20 mouse cellular contexts compared by ENCODE assay signal in the genomic region with DNA sequence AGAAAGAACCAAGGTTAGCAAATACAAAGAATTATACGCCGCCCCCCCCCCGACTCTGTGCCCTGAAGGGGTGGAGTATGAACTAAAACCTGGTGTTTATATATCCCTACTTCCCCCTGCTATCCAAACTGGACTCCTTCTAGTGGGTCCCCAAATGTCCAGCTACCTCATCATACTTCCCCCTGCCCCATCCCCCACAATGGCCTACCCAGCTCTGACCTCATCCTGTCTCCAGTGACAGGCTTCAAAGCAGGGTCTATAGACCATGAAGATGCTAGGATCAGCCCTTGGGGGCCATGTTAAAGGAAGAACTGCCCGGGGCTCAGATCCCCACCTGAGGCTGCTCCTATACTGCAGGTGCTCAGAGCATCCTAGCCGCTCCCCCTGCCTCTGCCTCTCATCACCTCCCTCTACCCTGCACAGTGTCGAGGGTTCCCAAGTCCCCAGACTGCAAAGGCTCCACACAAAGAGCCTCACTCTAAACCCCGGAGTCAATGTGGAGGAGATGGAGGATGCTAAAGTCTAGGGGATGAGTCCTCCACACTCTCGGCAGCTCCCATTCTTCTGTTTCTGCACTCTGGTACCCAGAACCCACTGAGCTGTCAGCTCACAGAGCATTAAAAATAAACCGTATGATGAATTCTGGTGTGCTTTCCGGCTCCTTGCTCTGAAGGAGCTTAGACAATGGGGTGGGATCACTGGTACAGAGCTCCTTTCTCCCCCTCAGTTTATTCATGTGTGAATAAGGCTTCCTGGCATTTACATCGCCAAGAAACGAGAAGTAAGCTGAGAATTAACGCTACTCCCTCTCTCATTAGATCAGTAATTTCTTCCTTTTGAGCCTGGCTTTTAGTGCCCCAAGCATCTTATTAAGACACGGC. TPM values are rescaled to one million over a fixed set of nuclear protein-coding genes. Genes with fewer than 3 reads are reported as not detected.
A peak's percentile ranks its signal among the peaks of the same experiment; 100 is the strongest.
DNase-seq lines count a peak whose midpoint lies in the region; ATAC-seq and TF ChIP-seq lines count a peak whose summit lies in the region.
"Had no signal": no experiment of that assay in that cellular context is flagged by ENCODE, and none has a peak within 500 bp of the region (broad histone marks: within the 10 kb centered on the region; RNA-seq: fewer than 3 reads in every experiment).

No protein-coding gene starts in this region.

- no peaks in the 10 kb centered on the region for H3K4me1 ChIP-seq in embryonic facial prominence, embryonic 14.5 days (ENCODE audit: control insufficient read depth, insufficient read depth, low read length)
- H3K4me1 ChIP-seq in embryonic facial prominence, embryonic 10.5 days, result peaks cover 6% of the 10 kb centered on the region
- peaks cover 8% of the 10 kb centered on the region for H3K4me1 ChIP-seq in forebrain, embryonic 11.5 days (replicated peaks; ENCODE audit: control insufficient read depth, insufficient read depth, low read length)
- H3K4me1 ChIP-seq in hindbrain, embryonic 14.5 days (replicated peaks; ENCODE audit: control insufficient read depth, insufficient read depth, low read length), result no peaks in the 10 kb centered on the region; the same call in 1 of the 2 replicates
- H3K4me1 ChIP-seq in midbrain, postnatal 0 days (ENCODE audit: insufficient read depth, low read length), result peaks cover 4% of the 10 kb centered on the region; the same call in 1 of the 2 replicates
- no peaks in the 10 kb centered on the region for H3K4me1 ChIP-seq in intestine, embryonic 16.5 days (ENCODE audit: control insufficient read depth, insufficient read depth, low read length)

- DNase-seq in embryonic facial prominence, embryonic 14.5 days (ENCODE audit: low spot score), result peak; percentile 13
- no peak for DNase-seq in embryonic facial prominence, embryonic 10.5 days (ENCODE audit: low spot score)
- no peak for DNase-seq in forebrain, embryonic 11.5 days (ENCODE audit: low spot score)
- peak; percentile 49 for DNase-seq in hindbrain, embryonic 14.5 days (ENCODE audit: low spot score)
- peak; percentile 38 for DNase-seq in midbrain, postnatal 0 days (ENCODE audit: low spot score)
- DNase-seq in heart, postnatal 4 days, result no peak
- DNase-seq: adrenal gland, postnatal 25 days; heart, adult 2 months; kidney, postnatal 25 days; lung, postnatal 14 days; spleen, adult 18-20 months had no signal

- H3K36me3 ChIP-seq in embryonic facial prominence, embryonic 14.5 days (ENCODE audit: control insufficient read depth, insufficient read depth, low read length), result no peaks in the 10 kb centered on the region
- H3K36me3 ChIP-seq in embryonic facial prominence, embryonic 10.5 days (replicated peaks), result no peaks in the 10 kb centered on the region
- H3K36me3 ChIP-seq in forebrain, embryonic 11.5 days (ENCODE audit: control insufficient read depth, insufficient read depth, low read length), result no peaks in the 10 kb centered on the region
- no peaks in the 10 kb centered on the region for H3K36me3 ChIP-seq in hindbrain, embryonic 14.5 days (replicated peaks; ENCODE audit: control insufficient read depth, insufficient read depth)
- H3K36me3 ChIP-seq in midbrain, postnatal 0 days (ENCODE audit: insufficient read depth, low read length), result no peaks in the 10 kb centered on the region
- H3K36me3 ChIP-seq in intestine, embryonic 16.5 days (ENCODE audit: control insufficient read depth, insufficient read depth, low read length), result no peaks in the 10 kb centered on the region
- H3K36me3 ChIP-seq: limb, embryonic 15.5 days had no signal

- no peaks in the 10 kb centered on the region for H3K27me3 ChIP-seq in embryonic facial prominence, embryonic 14.5 days (replicated peaks; ENCODE audit: control insufficient read depth, insufficient read depth, low read length)
- H3K27me3 ChIP-seq in embryonic facial prominence, embryonic 10.5 days (replicated peaks; ENCODE audit: low read depth, poor library complexity, severe bottlenecking), result no peaks in the 10 kb centered on the region
- H3K27me3 ChIP-seq in forebrain, embryonic 11.5 days (ENCODE audit: control insufficient read depth, insufficient read depth, low read length), result no peaks in the 10 kb centered on the region; the same call in 1 of the 2 replicates
- H3K27me3 ChIP-seq in hindbrain, embryonic 14.5 days (ENCODE audit: control insufficient read depth, insufficient read depth, low read length), result no peaks in the 10 kb centered on the region
- no peaks in the 10 kb centered on the region for H3K27me3 ChIP-seq in midbrain, postnatal 0 days (ENCODE audit: insufficient read depth, low read length)
- H3K27me3 ChIP-seq in intestine, embryonic 16.5 days (replicated peaks; ENCODE audit: control insufficient read depth, insufficient read depth, low read length), result no peaks in the 10 kb centered on the region
- H3K27me3 ChIP-seq: limb, embryonic 15.5 days had no signal

- ATAC-seq in embryonic facial prominence, embryonic 14.5 days (ENCODE audit: low read depth), result 0 out of 2 replicates have a peak, but pooled peaks have one; percentile 47
- peak; percentile 63 for ATAC-seq in forebrain, embryonic 11.5 days (replicated peaks; ENCODE audit: low FRiP score)
- no peak for ATAC-seq in hindbrain, embryonic 14.5 days (ENCODE audit: low FRiP score)
- 0 out of 2 replicates have a peak, but pooled peaks have one; percentile 38 for ATAC-seq in midbrain, postnatal 0 days (ENCODE audit: low FRiP score)
- ATAC-seq in intestine, embryonic 16.5 days, result no peak
- ATAC-seq in inflammation-experienced regulatory T-cells, adult 6 months, result no peak

- TF ChIP-seq CTCF in midbrain, postnatal 0 days (IDR thresholded peaks at IDR 0.05), result no peak

- H3K27ac ChIP-seq in embryonic facial prominence, embryonic 14.5 days (replicated peaks; ENCODE audit: low read depth, low read length), result no peak overlapping the region
- H3K27ac ChIP-seq in embryonic facial prominence, embryonic 10.5 days (replicated peaks), result no peak overlapping the region
- H3K27ac ChIP-seq in forebrain, embryonic 11.5 days (ENCODE audit: low read depth, low read length), result peak overlapping the region; percentile 70
- peak overlapping the region; percentile 66 for H3K27ac ChIP-seq in hindbrain, embryonic 14.5 days
- peak overlapping the region; percentile 27; the same call in 1 of the 2 replicates for H3K27ac ChIP-seq in midbrain, postnatal 0 days (ENCODE audit: low read depth, low read length)
- no peak overlapping the region for H3K27ac ChIP-seq in intestine, embryonic 16.5 days (ENCODE audit: low read length)
- H3K27ac ChIP-seq: heart, adult 2 months; left cerebral cortex, adult 2 months; limb, embryonic 15.5 days; stomach, postnatal 0 days had no signal

- H3K9me3 ChIP-seq in embryonic facial prominence, embryonic 14.5 days (ENCODE audit: control insufficient read depth, low read length), result no peaks in the 10 kb centered on the region
- no peaks in the 10 kb centered on the region for H3K9me3 ChIP-seq in embryonic facial prominence, embryonic 10.5 days
- no peaks in the 10 kb centered on the region for H3K9me3 ChIP-seq in forebrain, embryonic 11.5 days (ENCODE audit: control insufficient read depth, low read length)
- H3K9me3 ChIP-seq in hindbrain, embryonic 14.5 days (ENCODE audit: control insufficient read depth, low read length), result no peaks in the 10 kb centered on the region
- H3K9me3 ChIP-seq in midbrain, postnatal 0 days (ENCODE audit: low read length), result no peaks in the 10 kb centered on the region
- H3K9me3 ChIP-seq in intestine, embryonic 16.5 days (ENCODE audit: control insufficient read depth, low read length), result no peaks in the 10 kb centered on the region
- H3K9me3 ChIP-seq: limb, embryonic 15.5 days had no signal

- no peak overlapping the region for H3K4me2 ChIP-seq in embryonic facial prominence, embryonic 14.5 days (ENCODE audit: low read depth, low read length)
- H3K4me2 ChIP-seq in forebrain, embryonic 11.5 days (ENCODE audit: low read depth, low read length, severe bottlenecking), result peak overlapping the region; percentile 16; the same call in 1 of the 2 replicates
- no peak overlapping the region for H3K4me2 ChIP-seq in hindbrain, embryonic 14.5 days (replicated peaks)
- H3K4me2 ChIP-seq in midbrain, postnatal 0 days (ENCODE audit: low read depth, low read length, poor library complexity, severe bottlenecking), result no peak overlapping the region
- no peak overlapping the region for H3K4me2 ChIP-seq in intestine, embryonic 16.5 days (ENCODE audit: low read depth, low read length)
- H3K4me2 ChIP-seq: limb, embryonic 15.5 days had no signal

- H3K9ac ChIP-seq in embryonic facial prominence, embryonic 14.5 days (ENCODE audit: low read depth, low read length), result no peak overlapping the region
- peak overlapping the region; percentile 29; the same call in 1 of the 2 replicates for H3K9ac ChIP-seq in forebrain, embryonic 11.5 days (ENCODE audit: low read length)
- 0 out of 2 replicates have a peak overlapping the region, but pooled peaks have one; percentile 17 for H3K9ac ChIP-seq in hindbrain, embryonic 14.5 days
- no peak overlapping the region for H3K9ac ChIP-seq in midbrain, postnatal 0 days (replicated peaks; ENCODE audit: low read length, poor library complexity, severe bottlenecking)
- H3K9ac ChIP-seq in intestine, embryonic 16.5 days (ENCODE audit: low read depth, low read length), result no peak overlapping the region
- H3K9ac ChIP-seq: limb, embryonic 15.5 days had no signal

- WGBS in embryonic facial prominence, embryonic 14.5 days, result 69% methylated on average over 14 of the region's 14 CpGs
- 70% methylated on average over 14 of the region's 14 CpGs for WGBS in embryonic facial prominence, embryonic 10.5 days
- WGBS in forebrain, embryonic 11.5 days, result 40% methylated on average over 14 of the region's 14 CpGs
- 48% methylated on average over 14 of the region's 14 CpGs for WGBS in hindbrain, embryonic 14.5 days
- WGBS in midbrain, postnatal 0 days, result 42% methylated on average over 14 of the region's 14 CpGs
- 76% methylated on average over 14 of the region's 14 CpGs for WGBS in intestine, embryonic 16.5 days

- no peak overlapping the region for H3K4me3 ChIP-seq in embryonic facial prominence, embryonic 14.5 days (ENCODE audit: low read depth, low read length)
- no peak overlapping the region for H3K4me3 ChIP-seq in embryonic facial prominence, embryonic 10.5 days
- no peak overlapping the region for H3K4me3 ChIP-seq in forebrain, embryonic 11.5 days (ENCODE audit: low read depth, low read length)
- H3K4me3 ChIP-seq in hindbrain, embryonic 14.5 days (replicated peaks; ENCODE audit: low read length), result no peak overlapping the region
- H3K4me3 ChIP-seq in midbrain, postnatal 0 days (ENCODE audit: low read depth, low read length), result no peak overlapping the region
- no peak overlapping the region for H3K4me3 ChIP-seq in intestine, embryonic 16.5 days (ENCODE audit: low read length)
- H3K4me3 ChIP-seq: heart, adult 2 months; left cerebral cortex, adult 2 months; limb, embryonic 15.5 days had no signal

RNA-seq across cellular contexts. Expression of gene Mc3r, which starts 44.5 kb away (rescaled TPM):
- polyA plus RNA-seq in embryonic facial prominence, embryonic 14.5 days (2014; fragmentation: Nextera tagmentation; extraction: Ambion mirVana), result 0.10 TPM in 1 of 2 replicates, not detected in the other
- polyA plus RNA-seq in embryonic facial prominence, embryonic 10.5 days (2016; fragmentation: Nextera tagmentation; extraction: Ambion mirVana), result not detected in 2 replicates
- 0.09 TPM in 1 of 2 replicates, not detected in the other for polyA plus RNA-seq in forebrain, embryonic 11.5 days (2014; fragmentation: Nextera tagmentation; extraction: Ambion mirVana)
- polyA plus RNA-seq in hindbrain, embryonic 14.5 days (2014; fragmentation: Nextera tagmentation; extraction: Ambion mirVana), result 0.15 and 0.30 TPM in 2 replicates
- total RNA-seq in midbrain, postnatal 0 days (2014; rRNA removed), result 0.60 and 0.71 TPM in 2 replicates
- polyA plus RNA-seq in midbrain, postnatal 0 days (2015; fragmentation: Nextera tagmentation; extraction: Ambion mirVana), result 0.94 and 1.1 TPM in 2 replicates
- not detected in 2 replicates for polyA plus RNA-seq in intestine, embryonic 16.5 days (2015; fragmentation: Nextera tagmentation; extraction: Ambion mirVana)
- not detected for total RNA-seq in heart, postnatal 4 days (2021)
- polyA plus RNA-seq in inflammation-experienced regulatory T-cells, adult 6 months (2017; shearing (Covaris generic)), result not detected
- total RNA-seq: adrenal gland, postnatal 25 days; common myeloid progenitor, adult 5-6 weeks; ES-E14; heart, adult 2 months; hematopoietic stem cell, adult 5-6 weeks; monocyte, adult 5-6 weeks had no signal
- polyA plus RNA-seq: heart, adult 2 months; limb, embryonic 15.5 days; stomach, postnatal 0 days had no signal

RNA-seq across cellular contexts. Expression of gene Fam210b, which starts 52.6 kb away (rescaled TPM):
- 13.1 and 16.0 TPM in 2 replicates for polyA plus RNA-seq in embryonic facial prominence, embryonic 14.5 days (2014; fragmentation: Nextera tagmentation; extraction: Ambion mirVana)
- 25.8 and 27.8 TPM in 2 replicates for polyA plus RNA-seq in embryonic facial prominence, embryonic 10.5 days (2016; fragmentation: Nextera tagmentation; extraction: Ambion mirVana)
- polyA plus RNA-seq in forebrain, embryonic 11.5 days (2014; fragmentation: Nextera tagmentation; extraction: Ambion mirVana), result 20.1 and 20.9 TPM in 2 replicates
- polyA plus RNA-seq in hindbrain, embryonic 14.5 days (2014; fragmentation: Nextera tagmentation; extraction: Ambion mirVana), result 17.9 and 18.5 TPM in 2 replicates
- 10.2 and 10.8 TPM in 2 replicates for total RNA-seq in midbrain, postnatal 0 days (2014; rRNA removed)
- polyA plus RNA-seq in midbrain, postnatal 0 days (2015; fragmentation: Nextera tagmentation; extraction: Ambion mirVana), result 21.1 and 21.9 TPM in 2 replicates
- polyA plus RNA-seq in intestine, embryonic 16.5 days (2015; fragmentation: Nextera tagmentation; extraction: Ambion mirVana), result 15.0 and 16.6 TPM in 2 replicates
- 1 to 10 TPM; 7.3 to 8.1 TPM for total RNA-seq in heart, postnatal 4 days (2021)
- polyA plus RNA-seq in inflammation-experienced regulatory T-cells, adult 6 months (2017; shearing (Covaris generic)), result 1 to 10 TPM; 7.7 to 9.5 (median 8.1) TPM

Comparison
In these comparisons a context has a peak if more than half of its experiments do, and no peak if none do; other contexts are left out.
1. DNase-seq: peak in embryonic facial prominence, embryonic 14.5 days (single experiment), hindbrain, embryonic 14.5 days (single experiment) and midbrain, postnatal 0 days (single experiment); none in embryonic facial prominence, embryonic 10.5 days (single experiment), forebrain, embryonic 11.5 days (single experiment) and heart, postnatal 4 days (single experiment).
2. ATAC-seq: peak in embryonic facial prominence, embryonic 14.5 days (single experiment), forebrain, embryonic 11.5 days (single experiment) and midbrain, postnatal 0 days (single experiment); none in hindbrain, embryonic 14.5 days (single experiment), intestine, embryonic 16.5 days (single experiment) and inflammation-experienced regulatory T-cells, adult 6 months (single experiment).
3. H3K27ac ChIP-seq: peak in forebrain, embryonic 11.5 days (single experiment), hindbrain, embryonic 14.5 days (single experiment) and midbrain, postnatal 0 days (single experiment); none in embryonic facial prominence, embryonic 14.5 days (single experiment), embryonic facial prominence, embryonic 10.5 days (single experiment) and intestine, embryonic 16.5 days (single experiment).
4. H3K9ac ChIP-seq: peak in forebrain, embryonic 11.5 days (single experiment) and hindbrain, embryonic 14.5 days (single experiment); none in embryonic facial prominence, embryonic 14.5 days (single experiment), midbrain, postnatal 0 days (single experiment) and intestine, embryonic 16.5 days (single experiment).